Mouse (Mus musculus) kidney, postnatal 36 days (tissue): Measurements from ENCODE around the gene Fam20c.

Source experiments
- DNase-seq, 2 experiments: peaks; one replicate each; pipeline ENCODE4 v3.0.0; 2021 to 2022; ENCODE audit warnings: mixed read lengths in 2 of 2

Fam20c gene

DNA sequence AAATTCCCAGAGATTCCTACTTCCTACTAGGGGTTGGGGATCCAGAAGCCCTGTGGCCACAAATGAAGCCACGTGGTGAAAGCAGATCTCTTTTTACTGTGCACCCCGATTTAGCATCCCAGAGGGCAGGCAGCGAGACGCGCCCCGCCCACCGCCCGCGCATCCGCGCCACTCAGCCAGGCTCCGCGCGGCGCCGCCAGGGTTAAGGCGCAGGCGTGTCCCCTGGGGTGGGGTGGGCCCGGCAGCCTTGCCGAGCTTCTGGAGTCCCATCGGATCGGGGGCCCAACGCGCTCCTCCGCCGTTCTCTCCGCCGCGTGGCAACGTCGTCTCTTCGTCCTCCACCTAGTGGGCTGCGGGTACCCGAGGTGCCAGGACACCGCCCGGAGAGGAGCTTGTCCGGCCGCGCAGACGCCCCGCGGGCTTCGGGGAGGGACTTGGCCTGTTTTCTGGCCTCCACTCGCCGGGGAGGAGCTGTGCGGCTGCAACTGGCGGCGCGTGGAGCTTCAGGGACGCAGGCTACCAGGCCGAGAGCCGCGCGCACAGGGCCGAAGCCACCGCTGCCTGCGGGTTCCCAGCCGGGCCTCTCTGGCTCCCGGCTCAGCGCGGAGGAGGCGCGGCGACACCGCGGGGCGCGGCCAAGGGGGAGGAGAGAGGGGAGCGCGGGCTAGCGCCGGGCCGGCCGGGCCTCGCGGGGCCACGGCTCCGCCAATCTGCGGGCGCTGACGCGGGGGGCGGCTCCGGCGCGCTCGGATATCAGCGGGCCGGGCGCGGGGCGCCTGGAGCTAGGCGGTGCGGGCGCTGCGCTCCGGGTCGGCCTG lies at the start of gene Fam20c:
Fam20c (plus strand) TSS at position 212 of the 818 bp plus-strand sequence.
- DNase-seq = peak; percentile 86 to 89

DNA sequence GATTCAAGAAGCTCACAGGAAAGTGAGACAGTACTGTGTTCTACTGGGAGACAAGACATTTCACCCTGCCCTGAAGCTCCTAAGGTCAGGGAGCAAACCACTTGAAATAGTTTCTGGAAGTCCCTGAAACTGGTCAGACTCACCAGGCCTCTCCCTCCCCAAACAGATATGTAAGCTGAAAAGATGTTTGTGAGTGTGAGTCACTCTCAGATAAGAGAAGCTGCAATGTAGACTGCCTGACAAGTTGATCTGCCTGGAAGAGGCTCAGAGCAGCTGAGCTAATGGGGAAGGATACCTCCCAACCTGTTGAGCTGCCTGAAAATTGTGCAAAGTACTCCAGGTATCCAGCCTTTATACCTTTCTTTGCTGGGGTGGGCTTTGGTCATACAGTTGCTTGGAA lies 46.9 kb upstream of the Fam20c start:
- DNase-seq = no peak

DNA sequence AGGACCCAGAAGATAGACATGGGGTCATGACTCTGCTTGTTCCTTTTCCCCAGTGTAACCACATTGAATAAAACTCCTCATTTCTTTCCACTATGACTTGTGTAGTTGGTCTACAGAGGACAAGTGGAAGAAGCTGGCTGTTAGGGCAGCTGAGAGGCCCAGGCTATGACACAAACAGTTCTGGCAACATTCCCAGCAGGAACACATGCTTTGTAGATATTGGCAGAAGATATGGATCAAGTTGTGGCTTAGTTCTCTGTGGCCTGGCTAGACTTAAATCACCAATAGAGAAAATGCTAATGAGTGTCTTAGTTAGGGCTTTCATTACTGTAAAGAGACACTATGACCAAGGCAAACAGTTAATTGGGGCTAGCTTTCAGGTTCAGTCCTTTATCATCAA lies 45.7 kb upstream of the Fam20c start:
- DNase-seq = no peak

DNA sequence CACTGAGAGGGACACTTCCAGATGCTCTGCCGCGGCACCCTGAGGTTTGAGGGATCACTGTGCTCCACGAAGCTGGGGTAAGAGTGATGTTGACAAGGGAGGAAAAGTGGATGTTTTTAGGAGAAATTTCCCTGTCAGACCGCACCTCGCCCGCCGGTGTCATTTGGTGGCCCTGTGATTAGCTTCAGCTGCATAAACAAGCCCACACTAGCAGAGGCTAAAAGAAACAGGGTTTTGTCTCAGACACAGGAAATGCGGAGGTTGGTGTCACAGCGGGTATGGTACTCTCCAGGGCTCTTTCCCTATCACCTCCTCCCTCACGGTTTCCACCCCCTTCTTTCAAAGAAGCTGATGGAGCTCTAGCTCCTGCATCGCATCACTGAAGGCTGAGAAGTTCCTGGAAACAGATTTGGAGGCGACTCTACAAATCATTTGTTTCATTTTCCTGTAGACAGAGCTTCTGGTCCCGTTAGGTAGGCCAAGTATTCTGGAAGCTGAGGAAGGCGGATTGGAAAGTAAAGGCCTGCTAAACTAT lies 38.7 kb upstream of the Fam20c start:
- no peak for DNase-seq

DNA sequence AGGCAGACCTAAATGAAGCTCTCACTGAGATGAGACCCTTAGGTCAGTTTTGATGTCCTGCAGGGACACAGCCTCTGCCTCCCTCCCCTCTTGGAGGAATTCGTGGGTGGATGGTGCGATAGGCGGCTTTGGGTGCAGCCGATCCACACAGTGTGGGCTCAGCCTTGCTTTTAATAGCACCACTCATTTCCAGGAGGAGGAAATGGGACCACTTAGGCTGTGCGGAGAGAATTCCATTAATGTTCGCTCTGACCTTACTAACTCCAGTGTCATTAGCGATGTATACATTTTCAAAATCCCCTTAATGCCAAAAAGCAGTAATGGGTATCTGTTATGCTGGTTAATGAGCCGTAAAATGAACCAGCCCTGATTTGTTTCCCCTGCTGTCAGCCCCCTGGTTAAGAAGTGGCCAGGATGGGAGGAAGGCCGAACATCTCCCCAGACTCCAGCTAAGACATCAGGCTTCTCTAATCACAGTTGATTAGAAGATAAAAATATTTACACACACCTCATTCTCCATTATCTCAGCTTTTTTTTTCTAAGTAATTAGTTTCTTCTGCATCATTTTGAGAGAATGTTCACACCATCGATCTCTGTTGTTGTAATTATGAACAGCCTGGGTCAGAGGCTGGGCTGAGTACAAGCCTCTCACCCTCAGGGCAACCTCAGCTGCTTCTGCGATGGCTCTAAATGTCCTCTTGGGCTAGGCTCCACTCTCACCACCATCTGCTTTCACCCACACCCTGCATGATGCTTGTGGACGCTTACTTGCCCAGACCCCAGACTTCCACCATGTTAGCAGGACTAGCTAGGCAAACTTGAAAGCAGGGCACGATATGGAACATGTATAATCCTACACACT lies 33.8 kb upstream of the Fam20c start:
- no peak for DNase-seq

DNA sequence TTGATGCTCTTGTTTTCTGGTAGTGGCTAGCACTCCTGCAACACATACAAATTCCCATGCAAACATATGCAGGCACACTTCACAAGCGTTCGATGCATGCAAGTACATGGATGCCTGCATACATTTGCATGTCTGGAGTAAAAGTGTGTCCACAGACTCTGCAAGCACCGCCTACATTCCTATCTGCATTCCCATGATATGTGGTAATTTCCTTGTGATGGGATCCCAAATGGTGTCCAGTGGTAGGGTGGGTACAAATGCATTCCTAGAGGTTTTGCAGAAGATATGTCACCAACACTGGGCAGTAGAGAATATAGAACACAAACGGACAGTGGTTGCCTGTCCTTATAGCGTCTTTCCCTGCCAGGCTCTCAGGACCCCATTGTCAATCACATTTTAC lies 29.9 kb upstream of the Fam20c start:
- DNase-seq = no peak

DNA sequence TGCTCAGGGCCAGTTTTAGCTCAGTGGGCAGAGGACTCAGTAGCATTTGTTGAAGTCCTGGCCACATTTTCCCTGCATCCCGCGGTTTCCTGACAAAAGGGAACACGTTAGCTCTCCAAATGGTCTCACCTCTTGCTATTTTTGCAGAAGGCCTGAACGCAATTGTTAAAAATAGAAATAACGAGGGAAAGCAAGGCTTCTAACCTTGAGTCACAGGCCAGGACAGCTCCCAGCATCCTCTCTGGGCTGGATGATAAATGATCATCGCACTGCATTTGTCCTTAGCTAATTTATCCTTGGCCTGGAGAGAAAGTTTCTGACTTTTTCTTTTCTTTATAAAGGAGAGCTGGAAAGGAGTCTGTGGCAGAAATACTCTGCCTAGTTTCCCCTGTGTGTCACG lies 29.2 kb upstream of the Fam20c start:
- DNase-seq = no peak

GRCm38 (mm10) chr5:138730863-138731262 lies 23.5 kb upstream of the Fam20c start:
- no peak for DNase-seq

- DNase-seq = peak; percentile 38 to 43
Observed at GRCm38 (mm10) chr5:138733317-138733899, 20.9 kb upstream of the Fam20c start.

- DNase-seq = peak in 1 of 2 experiments; percentile 41
Observed at GRCm38 (mm10) chr5:138734018-138734417, 20.3 kb upstream of the Fam20c start.

DNA sequence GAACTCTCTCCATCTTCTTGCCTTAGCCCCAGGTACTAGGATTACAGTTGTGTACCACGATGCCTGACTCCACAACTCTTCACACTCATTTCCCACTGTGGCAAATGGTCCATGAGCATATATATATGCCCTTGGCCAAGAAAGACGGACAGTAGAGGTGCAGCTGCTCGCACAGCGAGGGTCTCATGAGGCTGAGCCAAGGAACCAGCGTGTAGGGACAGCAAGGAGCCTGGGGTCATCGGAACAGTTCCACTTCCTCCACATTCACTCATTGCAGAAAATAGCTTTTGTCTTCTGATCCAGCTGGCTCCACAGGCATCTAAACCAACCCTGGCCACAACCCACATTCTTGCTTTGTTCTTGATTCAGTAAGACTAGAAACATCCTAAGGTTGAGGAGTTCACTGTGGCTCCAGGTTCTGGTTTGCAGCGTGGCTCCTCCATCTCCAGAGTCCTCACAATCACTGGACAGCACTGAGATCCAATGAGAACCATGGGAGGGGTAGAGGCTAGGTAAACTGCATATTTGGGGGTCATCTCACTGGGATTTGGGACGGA lies 19.0 kb upstream of the Fam20c start:
- no peak for DNase-seq

- DNase-seq = no peak
Observed at GRCm38 (mm10) chr5:138740150-138740549, 14.2 kb upstream of the Fam20c start.

DNA sequence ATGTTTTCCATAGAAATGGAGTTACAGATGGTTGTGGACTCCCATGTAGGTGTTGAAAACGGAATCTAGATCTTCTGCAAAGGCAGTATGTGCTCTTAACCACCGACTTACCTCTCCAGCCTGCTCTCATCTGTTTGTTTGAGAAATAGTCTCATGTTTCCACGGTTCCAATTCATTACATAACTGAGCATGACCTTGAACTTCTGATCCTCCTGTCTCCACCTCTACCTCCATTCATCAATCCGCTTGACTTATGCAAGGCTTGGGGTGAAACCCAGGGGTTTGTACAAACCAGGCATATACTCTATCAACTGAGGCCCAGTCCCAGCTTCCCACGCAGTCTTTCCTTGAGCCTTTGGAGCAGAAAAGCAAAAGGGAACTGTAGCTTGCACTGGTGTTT lies 12.8 kb upstream of the Fam20c start:
- no peak for DNase-seq

GRCm38 (mm10) chr5:138742281-138742680 lies 12.0 kb upstream of the Fam20c start:
- DNase-seq = no peak

GRCm38 (mm10) chr5:138743631-138744030 lies 10.7 kb upstream of the Fam20c start:
- DNase-seq = no peak

- no peak for DNase-seq
Observed at GRCm38 (mm10) chr5:138745378-138746099, 8.8 kb upstream of the Fam20c start.

DNA sequence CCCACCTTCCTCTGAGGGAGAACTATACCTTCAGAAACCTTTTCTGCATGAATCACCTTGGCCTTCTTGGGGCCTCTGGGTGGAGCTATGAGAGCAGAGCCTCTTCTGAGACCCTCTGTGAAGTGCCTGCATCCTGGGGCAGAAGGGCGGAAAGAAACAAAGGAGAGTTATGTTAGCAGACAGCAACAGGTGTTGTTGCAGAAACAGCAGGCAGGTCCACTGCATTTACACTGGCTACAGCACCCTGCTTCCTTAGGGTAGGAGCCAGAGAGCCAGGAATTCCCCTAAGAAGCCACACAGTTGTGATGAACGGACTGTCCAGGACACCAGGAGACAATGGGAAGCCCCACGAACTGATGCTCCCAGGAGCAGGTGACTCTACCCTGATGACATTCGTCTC lies 1.0 kb upstream of the Fam20c start:
- no peak for DNase-seq

GRCm38 (mm10) chr5:138753946-138754302 lies 390 bp upstream of the Fam20c start:
- DNase-seq = no peak

GRCm38 (mm10) chr5:138755121-138755452 lies 773 bp downstream of the Fam20c start:
- no peak for DNase-seq

- DNase-seq = peak; percentile 36 to 75
Observed at GRCm38 (mm10) chr5:138755453-138756301, 1.4 kb downstream of the Fam20c start.

GRCm38 (mm10) chr5:138756311-138757085 lies 2.2 kb downstream of the Fam20c start:
- DNase-seq = peak; percentile 77 to 90
